8 mouse cellular contexts compared by ENCODE assay signal in genomic region chr5:114773780-114774179, GRCm38 (mm10). TPM values are rescaled to one million over a fixed set of nuclear protein-coding genes. Genes with fewer than 3 reads are reported as not detected.
DNase-seq lines count a peak whose midpoint lies in the region; ATAC-seq and TF ChIP-seq lines count a peak whose summit lies in the region.

No protein-coding gene starts in this region.

- WGBS in heart, adult 2 months = 1% methylated on average over 11 of the region's 11 CpGs
- 3% methylated on average over 11 of the region's 11 CpGs for WGBS in forebrain, embryonic 12.5 days
- WGBS in limb, embryonic 12.5 days = 4% methylated on average over 11 of the region's 11 CpGs
- 2% methylated on average over 11 of the region's 11 CpGs for WGBS in neural tube, embryonic 12.5 days

- peak overlapping the region; percentile 99 for H3K27ac ChIP-seq in heart, adult 2 months
- H3K27ac ChIP-seq in forebrain, embryonic 12.5 days = peak overlapping the region; percentile 92
- peak overlapping the region; percentile 94 for H3K27ac ChIP-seq in limb, embryonic 12.5 days
- peak overlapping the region; percentile 76; the same call in 1 of the 2 replicates for H3K27ac ChIP-seq in neural tube, embryonic 12.5 days

- H3K9me3 ChIP-seq in G1E (replicated peaks) = no peaks in the 10 kb centered on the region
- H3K9me3 ChIP-seq in forebrain, embryonic 12.5 days = no peaks in the 10 kb centered on the region
- H3K9me3 ChIP-seq in limb, embryonic 12.5 days = no peaks in the 10 kb centered on the region
- no peaks in the 10 kb centered on the region for H3K9me3 ChIP-seq in neural tube, embryonic 12.5 days

- peaks cover 13% of the 10 kb centered on the region for H3K79me2 ChIP-seq in heart, adult 2 months (replicated peaks; ENCODE audit: control insufficient read depth, insufficient read depth, low read length)

- no peak for TF ChIP-seq EP300 in heart, adult 2 months (IDR thresholded peaks at IDR 0.05; ENCODE audit: insufficient read depth, low read depth, low read length)

- H3K4me3 ChIP-seq in heart, adult 2 months = peak overlapping the region; percentile 86
- H3K4me3 ChIP-seq in G1E (ENCODE audit: low read depth, low read length) = peak overlapping the region; percentile 98
- peak overlapping the region; percentile 99 for H3K4me3 ChIP-seq in forebrain, embryonic 12.5 days (replicated peaks)
- peak overlapping the region; percentile 100 for H3K4me3 ChIP-seq in limb, embryonic 12.5 days (replicated peaks)
- H3K4me3 ChIP-seq in neural tube, embryonic 12.5 days = peak overlapping the region; percentile 100

- TF ChIP-seq CTCF in heart, adult 2 months (IDR thresholded peaks at IDR 0.05) = no peak
- TF ChIP-seq CTCF in G1E (IDR thresholded peaks at IDR 0.05; ENCODE audit: low read depth, low read length) = no peak

- H3K27me3 ChIP-seq in heart, adult 2 months (ENCODE audit: control insufficient read depth, insufficient read depth, low read length) = no peaks in the 10 kb centered on the region
- no peaks in the 10 kb centered on the region for H3K27me3 ChIP-seq in G1E (ENCODE audit: insufficient read depth, low read length)
- H3K27me3 ChIP-seq in forebrain, embryonic 12.5 days = no peaks in the 10 kb centered on the region
- no peaks in the 10 kb centered on the region for H3K27me3 ChIP-seq in limb, embryonic 12.5 days
- H3K27me3 ChIP-seq in neural tube, embryonic 12.5 days (replicated peaks) = no peaks in the 10 kb centered on the region

- H3K4me2 ChIP-seq in forebrain, embryonic 12.5 days = peak overlapping the region; percentile 87
- peak overlapping the region; percentile 90 for H3K4me2 ChIP-seq in limb, embryonic 12.5 days
- peak overlapping the region; percentile 93 for H3K4me2 ChIP-seq in neural tube, embryonic 12.5 days (replicated peaks)

- no peaks in the 10 kb centered on the region; the same call in 1 of the 2 replicates for H3K36me3 ChIP-seq in heart, adult 2 months (ENCODE audit: control insufficient read depth, insufficient read depth, low read length)
- peaks cover 44% of the 10 kb centered on the region for H3K36me3 ChIP-seq in G1E (replicated peaks)
- no peaks in the 10 kb centered on the region for H3K36me3 ChIP-seq in forebrain, embryonic 12.5 days (replicated peaks)
- peaks cover 1% of the 10 kb centered on the region; the same call in 1 of the 2 replicates for H3K36me3 ChIP-seq in limb, embryonic 12.5 days
- no peaks in the 10 kb centered on the region for H3K36me3 ChIP-seq in neural tube, embryonic 12.5 days

- no peak for TF ChIP-seq POLR2A in heart, adult 2 months (IDR thresholded peaks at IDR 0.05; ENCODE audit: insufficient read depth, low read depth, low read length)

- DNase-seq in heart, adult 2 months = peak in 1 of 2 experiments; percentile 54
- no peak for DNase-seq in heart, adult 8-10 months (ENCODE audit: low spot score)
- no peak for DNase-seq in G1E (ENCODE audit: low spot score)
- no peak for DNase-seq in ovary, postnatal 36 days (ENCODE audit: low spot score)
- no peak for DNase-seq in right cerebral cortex, postnatal 14 days

- peak overlapping the region; percentile 55 for H3K9ac ChIP-seq in heart, adult 2 months (ENCODE audit: low read depth, low read length)
- peak overlapping the region; percentile 98 for H3K9ac ChIP-seq in forebrain, embryonic 12.5 days
- peak overlapping the region; percentile 92 for H3K9ac ChIP-seq in limb, embryonic 12.5 days (replicated peaks)
- peak overlapping the region; percentile 97 for H3K9ac ChIP-seq in neural tube, embryonic 12.5 days

- intact Hi-C loops in heart, adult 2 months (cut with DNase I) = loop anchor here (1.0 to 5.0 kb wide), 2 partner anchors 32 to 36 kb away; no protein-coding TSS in a partner anchor

- no peak for ATAC-seq in G1E (ENCODE audit: extremely low read depth, insufficient number of reproducible peaks, low FRiP score, poor library complexity, severe bottlenecking)
- no peak for ATAC-seq in forebrain, embryonic 12.5 days (ENCODE audit: low FRiP score)
- no peak for ATAC-seq in limb, embryonic 12.5 days (ENCODE audit: insufficient number of reproducible peaks, insufficient read depth, low FRiP score, low TSS enrichment, low read depth)
- 0 out of 2 replicates have a peak, but pooled peaks have one; percentile 1 for ATAC-seq in neural tube, embryonic 12.5 days (ENCODE audit: low FRiP score, low read depth)

- H3K4me1 ChIP-seq in heart, adult 2 months (ENCODE audit: control insufficient read depth, insufficient read depth, low read length) = peaks cover 14% of the 10 kb centered on the region
- peaks cover 59% of the 10 kb centered on the region for H3K4me1 ChIP-seq in G1E (ENCODE audit: insufficient read depth, low read depth, low read length)
- H3K4me1 ChIP-seq in forebrain, embryonic 12.5 days = peaks cover 35% of the 10 kb centered on the region
- peaks cover 19% of the 10 kb centered on the region for H3K4me1 ChIP-seq in limb, embryonic 12.5 days (replicated peaks)
- H3K4me1 ChIP-seq in neural tube, embryonic 12.5 days = peaks cover 42% of the 10 kb centered on the region

RNA-seq across cellular contexts. Expression of gene Ankrd13a, which starts 0.7 kb away (rescaled TPM):
- 10 to 100 TPM; 31.4 to 32.9 TPM for total RNA-seq in heart, adult 2 months (2021)
- polyA plus RNA-seq in heart, adult 2 months (2012; rRNA removed) = 21.3 and 32.2 TPM in 2 replicates
- total RNA-seq in heart, adult 8-10 months (2022) = 10 to 100 TPM; 28.0 to 34.3 (median 30.1) TPM
- total RNA-seq in G1E (2014; fragmentation: Nextera tagmentation) = 779 and 780 TPM in 2 replicates
- total RNA-seq in G1E (2017) = 554 and 576 TPM in 2 replicates
- 737 and 869 TPM in 2 replicates for polyA plus RNA-seq in G1E (2012)
- polyA plus RNA-seq in forebrain, embryonic 12.5 days (2016; fragmentation: Nextera tagmentation; extraction: Ambion mirVana) = 60.4 and 61.1 TPM in 2 replicates
- polyA plus RNA-seq in limb, embryonic 12.5 days (2016; fragmentation: Nextera tagmentation; extraction: Ambion mirVana) = 52.9 and 58.5 TPM in 2 replicates
- polyA plus RNA-seq in neural tube, embryonic 12.5 days (2016; fragmentation: Nextera tagmentation; extraction: Ambion mirVana) = 76.4 and 89.3 TPM in 2 replicates

RNA-seq across cellular contexts. Expression of gene Git2, which starts 1.5 kb away (rescaled TPM):
- 10 to 100 TPM; 27.6 to 28.7 TPM for total RNA-seq in heart, adult 2 months (2021)
- 32.6 and 35.3 TPM in 2 replicates for polyA plus RNA-seq in heart, adult 2 months (2012; rRNA removed)
- 10 to 100 TPM; 27.9 to 34.6 (median 30.5) TPM for total RNA-seq in heart, adult 8-10 months (2022)
- 213 and 227 TPM in 2 replicates for total RNA-seq in G1E (2014; fragmentation: Nextera tagmentation)
- total RNA-seq in G1E (2017) = 101 and 104 TPM in 2 replicates
- 201 and 245 TPM in 2 replicates for polyA plus RNA-seq in G1E (2012)
- polyA plus RNA-seq in forebrain, embryonic 12.5 days (2016; fragmentation: Nextera tagmentation; extraction: Ambion mirVana) = 43.0 and 50.4 TPM in 2 replicates
- 46.8 and 48.8 TPM in 2 replicates for polyA plus RNA-seq in limb, embryonic 12.5 days (2016; fragmentation: Nextera tagmentation; extraction: Ambion mirVana)
- 53.9 and 57.2 TPM in 2 replicates for polyA plus RNA-seq in neural tube, embryonic 12.5 days (2016; fragmentation: Nextera tagmentation; extraction: Ambion mirVana)

RNA-seq across cellular contexts. Expression of gene 1500011B03Rik, which starts 49.5 kb away (rescaled TPM):
- 1 to 10 TPM; 3.2 to 4.9 TPM for total RNA-seq in heart, adult 2 months (2021)
- polyA plus RNA-seq in heart, adult 2 months (2012; rRNA removed) = 4.3 and 7.4 TPM in 2 replicates
- 1 to 10 TPM; 3.6 to 6.3 (median 4.7) TPM for total RNA-seq in heart, adult 8-10 months (2022)
- total RNA-seq in G1E (2014; fragmentation: Nextera tagmentation) (10.8 and 12.0 TPM in 2 replicates), G1E (2017) (1.9 and 2.0 TPM in 2 replicates)
- 0.45 and 0.94 TPM in 2 replicates for polyA plus RNA-seq in G1E (2012)
- 160 and 163 TPM in 2 replicates for polyA plus RNA-seq in forebrain, embryonic 12.5 days (2016; fragmentation: Nextera tagmentation; extraction: Ambion mirVana)
- 95.7 and 99.3 TPM in 2 replicates for polyA plus RNA-seq in limb, embryonic 12.5 days (2016; fragmentation: Nextera tagmentation; extraction: Ambion mirVana)
- 190 and 192 TPM in 2 replicates for polyA plus RNA-seq in neural tube, embryonic 12.5 days (2016; fragmentation: Nextera tagmentation; extraction: Ambion mirVana)

Comparison
In these comparisons a context has a peak if more than half of its experiments do, and no peak if none do; other contexts are left out.
1. RNA of gene 1500011B03Rik, which starts 49.5 kb away (polyA plus RNA-seq): 190 to 192 TPM in neural tube, embryonic 12.5 days, 160 to 163 TPM in forebrain, embryonic 12.5 days and 95.7 to 99.3 TPM in limb, embryonic 12.5 days; 4.3 to 7.4 TPM in heart, adult 2 months and 0.45 to 0.94 TPM in G1E; every median in the first group is over 10 times any median in the second.
2. Peak in every context shown above with its lines, with median percentiles within 50 percentile points of each other: H3K27ac ChIP-seq, H3K4me3 ChIP-seq, H3K9ac ChIP-seq and H3K4me2 ChIP-seq.